Mouse (Mus musculus) cerebellum, adult 9-11 months (tissue): ENCODE data around the gene Unc13d.
A peak's percentile ranks its signal among the peaks of the same experiment; 100 is the strongest.
"Not testable (repeated sequence)": the region's sequence is repeated elsewhere in the genome, so short reads cannot be mapped to it uniquely, and the experiment has no call there.

Experiments used
- DNase-seq: peaks from one replicate; pipeline ENCODE4 v3.0.0; 2022

Gene Unc13d

DNA sequence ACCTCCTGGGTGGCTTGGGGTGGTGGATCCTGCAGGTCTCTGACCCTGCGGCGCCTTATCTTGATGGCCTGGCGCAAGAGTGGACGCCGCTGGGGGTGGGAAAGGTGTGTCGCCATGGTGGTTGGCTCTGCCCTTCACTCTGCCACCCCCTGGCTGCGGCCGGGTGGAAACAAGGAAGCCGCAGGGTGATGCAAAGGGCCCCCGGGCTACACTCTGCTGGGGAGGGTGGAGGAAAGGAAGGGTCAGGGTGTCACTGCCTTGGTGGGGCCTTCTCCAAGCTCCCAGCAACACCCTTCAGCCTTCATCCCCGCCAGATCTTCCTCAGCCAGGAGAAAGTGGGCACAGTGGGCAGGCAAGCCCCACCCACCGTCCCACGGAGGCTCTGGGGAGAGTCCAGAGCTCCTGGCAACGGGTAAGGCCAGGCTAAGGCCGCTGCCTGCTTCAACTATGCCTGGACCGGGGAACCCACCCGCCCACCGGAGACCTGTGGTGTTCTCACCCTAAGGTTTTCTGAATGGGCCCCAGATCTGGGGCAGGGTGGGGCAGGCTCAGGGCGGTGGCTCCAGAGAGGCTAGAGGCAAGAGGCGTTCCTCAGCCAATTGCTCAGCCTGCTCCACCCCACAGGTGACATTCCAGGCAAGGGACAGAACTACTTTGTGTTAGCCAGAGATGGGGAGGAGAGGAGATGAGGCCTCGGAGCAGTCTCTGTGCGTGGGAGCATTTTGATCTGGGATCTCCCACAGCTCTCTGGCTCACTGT, at the start of gene Unc13d:
Gene Unc13d, minus strand, starts transcription at position 516 of the 759 bp plus-strand sequence.
- DNase-seq = peak; percentile 65

DNA sequence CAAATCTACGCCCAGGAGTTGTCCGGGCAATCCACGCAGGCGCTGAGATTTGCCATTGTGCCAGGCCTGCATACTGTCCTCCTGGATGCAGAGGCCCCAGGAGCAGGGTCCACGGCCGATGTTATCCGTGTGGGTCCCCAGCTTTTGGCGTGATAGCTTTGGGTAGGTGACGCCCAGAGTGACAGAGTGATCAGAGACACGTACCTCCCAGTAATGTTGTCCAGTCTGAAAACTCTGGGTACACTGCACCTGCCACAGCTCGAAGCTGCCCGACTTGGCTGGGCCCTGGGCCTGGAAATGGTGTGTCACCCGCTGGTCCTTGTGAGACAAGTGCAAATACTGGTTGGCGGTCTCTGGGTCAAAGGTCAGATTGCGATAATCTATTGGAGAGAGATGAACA, 48.5 kb upstream of the Unc13d start:
- DNase-seq = peak; percentile 28

DNA sequence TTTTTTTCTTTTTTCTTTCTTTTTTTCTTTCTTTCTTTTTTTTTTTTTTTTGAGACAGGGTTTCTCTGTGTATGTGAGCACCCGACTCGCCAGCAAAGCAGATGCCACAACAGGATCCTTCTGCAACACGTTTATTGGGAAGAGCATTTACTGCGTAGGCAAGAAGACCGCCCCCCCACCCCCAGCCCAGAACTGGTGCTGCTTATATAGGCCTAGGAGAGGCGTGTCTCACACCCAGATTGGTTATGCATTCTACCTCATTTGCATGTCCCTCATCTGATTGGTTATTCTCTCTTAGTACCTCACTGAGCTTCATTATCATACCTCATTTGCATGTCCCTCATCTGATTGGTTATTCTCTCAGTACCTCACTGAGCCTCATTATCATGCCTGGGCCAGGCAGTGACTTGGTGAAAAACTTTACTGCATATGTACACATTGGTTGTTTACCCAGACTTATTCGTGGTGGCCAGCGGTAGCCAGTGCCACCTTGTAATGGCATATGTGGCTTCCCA, 44.0 kb upstream of the Unc13d start:
- DNase-seq = not testable (repeated sequence)

DNA sequence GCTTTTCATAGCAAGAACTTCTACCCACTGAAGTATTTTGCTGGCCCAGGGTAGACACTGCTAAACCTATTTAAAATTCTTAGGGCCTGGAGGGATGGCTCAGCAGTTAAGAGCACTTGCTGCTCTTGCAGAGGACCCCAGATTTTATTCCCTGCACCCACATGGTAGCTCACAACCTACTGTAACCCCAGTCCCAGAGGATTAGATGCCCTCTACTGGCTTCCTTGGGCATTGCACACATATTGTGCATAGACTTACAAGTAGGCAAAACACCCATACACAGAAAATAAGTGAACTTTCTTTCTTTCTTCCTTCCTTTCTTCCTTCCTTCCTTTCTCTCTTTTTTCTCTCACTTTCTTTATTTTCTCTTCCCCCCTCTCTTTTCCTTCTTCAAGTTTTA, 40.1 kb upstream of the Unc13d start:
- DNase-seq = no peak

DNA sequence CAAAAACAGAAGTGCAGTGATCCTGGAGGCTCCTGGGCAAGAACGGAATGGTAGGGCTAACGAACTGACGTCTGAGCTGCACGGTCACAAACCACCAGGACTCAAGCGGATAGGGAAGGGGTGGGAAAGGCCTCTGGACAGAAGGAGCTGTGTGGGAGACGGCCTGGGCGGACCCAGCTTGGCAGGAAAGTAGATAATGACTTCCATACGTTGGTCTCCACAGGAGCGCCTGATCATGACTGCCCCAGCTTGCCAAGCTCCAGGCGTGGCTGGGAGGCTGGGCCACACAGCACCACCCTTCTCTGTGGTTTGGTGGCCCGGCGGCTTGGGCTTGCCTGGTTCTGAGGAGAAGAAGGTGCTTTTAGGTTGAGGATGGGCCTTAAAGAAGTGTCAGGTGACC, 39.5 kb upstream of the Unc13d start:
- no peak for DNase-seq

DNA sequence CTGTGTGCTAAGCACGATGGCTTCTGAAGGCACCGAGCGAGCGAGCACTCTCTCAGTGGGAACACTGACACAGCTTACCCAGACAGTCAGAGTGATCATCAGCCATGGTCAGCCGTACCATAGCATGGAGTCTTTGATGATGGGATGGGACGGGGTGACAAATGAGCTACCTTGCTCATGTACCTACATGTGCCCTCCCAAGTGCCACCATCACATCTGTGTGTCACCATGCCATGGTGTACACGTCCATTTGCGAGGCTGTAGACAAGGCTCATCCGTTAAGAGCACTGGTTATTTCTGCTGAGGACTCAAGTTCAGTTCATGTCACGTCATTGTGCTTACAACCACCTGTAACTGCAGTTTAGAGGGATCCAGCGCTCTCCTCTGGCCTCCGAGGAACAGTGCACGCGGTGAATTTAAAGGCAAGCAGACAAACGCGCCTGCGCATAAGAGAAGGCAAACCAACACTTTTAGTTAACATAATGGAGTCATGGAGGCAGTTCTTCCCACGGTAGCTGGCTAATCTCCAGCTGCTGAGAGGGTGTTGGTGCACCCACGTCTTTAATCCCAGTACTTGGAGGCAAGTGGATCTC, 33.9 kb upstream of the Unc13d start:
- DNase-seq = no peak

DNA sequence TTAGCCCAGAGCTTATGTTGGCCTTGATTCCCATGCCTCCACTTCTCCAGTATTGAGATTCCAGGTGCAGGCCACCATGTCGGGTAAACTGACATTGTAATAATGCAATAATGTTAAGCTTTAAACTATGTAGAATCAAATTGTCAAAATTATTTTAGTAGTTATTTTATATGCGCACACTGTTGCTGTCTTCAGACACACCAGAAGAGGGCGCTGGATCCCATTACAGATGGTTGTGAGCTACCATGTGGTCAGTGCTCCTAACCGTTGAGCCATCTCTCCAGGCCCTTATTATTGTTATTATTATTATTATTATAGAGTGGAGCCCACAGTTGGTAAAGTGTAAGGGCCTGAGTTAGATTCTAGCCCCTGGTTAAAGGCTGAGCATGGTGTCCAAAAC, 33.3 kb upstream of the Unc13d start:
- no peak for DNase-seq

DNA sequence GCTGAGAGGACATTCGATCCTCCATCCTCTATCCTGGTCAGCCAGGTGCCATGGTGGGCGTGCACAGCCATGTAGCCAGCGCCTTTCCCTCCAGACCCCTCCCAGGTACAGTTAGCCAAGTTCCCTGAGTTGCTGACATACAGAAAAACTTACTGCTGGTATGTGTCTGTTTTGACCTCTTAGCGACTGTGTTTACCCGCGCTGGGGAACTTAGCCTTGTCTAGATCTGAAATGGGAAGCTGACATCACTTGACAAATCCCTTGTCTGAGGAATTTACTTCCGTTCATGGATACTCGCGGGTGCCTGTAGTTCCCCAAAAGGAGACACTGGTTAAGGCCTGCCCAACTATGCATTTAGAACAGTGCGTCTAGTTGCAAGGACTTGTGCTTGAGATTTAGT, 32.8 kb upstream of the Unc13d start:
- no peak for DNase-seq

DNA sequence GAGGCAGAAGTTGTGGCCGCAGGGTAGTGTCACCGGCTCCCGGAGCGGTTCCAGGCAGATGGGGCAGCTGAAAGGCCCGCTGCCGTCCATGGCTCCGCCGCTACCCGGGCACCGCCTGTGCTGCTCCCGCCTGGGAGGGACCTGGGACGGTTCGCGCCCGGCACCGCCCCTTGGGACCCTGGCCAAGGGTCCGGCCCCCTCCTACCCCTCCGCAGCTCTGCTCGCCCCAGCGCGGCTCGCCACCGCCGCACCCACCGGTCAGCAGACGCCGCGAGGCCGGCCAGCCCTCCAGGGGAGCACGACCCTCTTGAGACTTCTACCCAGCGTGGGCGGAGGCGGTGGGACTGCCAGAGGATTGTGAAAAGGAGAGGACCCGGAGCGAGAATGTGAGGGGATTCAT, 32.4 kb upstream of the Unc13d start:
- DNase-seq = no peak

DNA sequence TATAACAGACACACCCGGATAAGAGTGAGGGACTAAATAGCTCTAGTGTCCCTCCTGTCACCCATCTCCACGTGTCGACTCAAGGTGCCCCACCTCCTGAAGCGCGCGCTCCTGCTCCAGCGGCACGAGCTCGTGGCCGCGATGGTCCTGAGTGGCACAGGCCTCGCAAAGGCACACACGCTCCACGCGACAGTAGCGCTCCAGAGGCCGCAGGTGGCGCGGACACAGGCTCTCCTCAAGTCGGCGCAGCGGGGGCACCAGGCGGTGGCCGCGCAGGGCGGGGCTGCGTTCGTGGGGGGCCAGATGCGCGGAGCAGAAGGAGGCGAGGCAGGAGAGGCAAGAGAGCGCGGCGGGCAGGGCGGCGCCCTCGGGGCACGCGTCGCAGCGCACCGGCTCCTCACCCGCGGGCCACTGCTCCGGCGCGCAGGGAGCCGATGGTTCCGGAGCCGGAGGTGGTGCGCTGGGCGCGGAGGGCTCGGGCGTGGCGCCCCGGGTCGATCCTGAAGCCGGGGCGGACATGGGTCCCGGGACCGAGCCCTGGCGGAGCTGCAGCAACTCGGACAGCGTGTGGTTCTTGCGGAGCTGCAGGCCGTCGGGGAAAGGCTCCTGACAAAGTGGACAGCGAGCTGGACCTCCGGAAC, 31.8 kb upstream of the Unc13d start:
- DNase-seq = no peak

DNA sequence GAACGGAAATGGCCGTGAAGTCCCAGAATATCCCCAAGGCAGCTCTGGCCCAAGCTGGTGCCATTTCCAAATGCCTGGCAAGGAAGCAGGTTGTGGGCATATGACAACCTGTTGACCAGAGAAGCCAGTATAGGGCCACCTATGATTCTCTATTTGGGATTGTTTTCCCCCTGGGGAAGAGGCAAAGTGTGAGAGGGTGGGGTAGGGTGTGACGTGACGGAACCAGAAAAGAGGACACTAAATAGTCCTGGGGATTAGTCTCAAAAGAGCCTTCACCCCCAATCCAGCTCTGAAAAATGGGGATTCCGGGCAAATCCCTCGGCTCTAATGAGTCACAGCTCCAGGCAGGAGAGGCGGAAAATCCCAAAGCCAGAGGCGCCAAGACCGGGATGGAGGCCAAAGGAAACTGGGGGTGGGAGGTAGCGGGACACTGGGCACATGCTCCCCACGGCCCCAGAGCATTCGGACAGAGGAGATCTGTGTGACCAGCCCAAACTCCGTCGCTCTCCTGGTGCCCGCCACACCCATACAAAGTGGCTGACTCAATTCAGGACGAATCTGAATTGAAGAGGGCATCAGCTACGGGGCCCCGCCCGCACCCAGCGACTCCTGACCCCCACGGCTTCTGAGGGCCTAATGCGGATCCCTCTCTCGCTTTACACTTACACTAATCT, 30.8 kb upstream of the Unc13d start:
- DNase-seq = no peak

DNA sequence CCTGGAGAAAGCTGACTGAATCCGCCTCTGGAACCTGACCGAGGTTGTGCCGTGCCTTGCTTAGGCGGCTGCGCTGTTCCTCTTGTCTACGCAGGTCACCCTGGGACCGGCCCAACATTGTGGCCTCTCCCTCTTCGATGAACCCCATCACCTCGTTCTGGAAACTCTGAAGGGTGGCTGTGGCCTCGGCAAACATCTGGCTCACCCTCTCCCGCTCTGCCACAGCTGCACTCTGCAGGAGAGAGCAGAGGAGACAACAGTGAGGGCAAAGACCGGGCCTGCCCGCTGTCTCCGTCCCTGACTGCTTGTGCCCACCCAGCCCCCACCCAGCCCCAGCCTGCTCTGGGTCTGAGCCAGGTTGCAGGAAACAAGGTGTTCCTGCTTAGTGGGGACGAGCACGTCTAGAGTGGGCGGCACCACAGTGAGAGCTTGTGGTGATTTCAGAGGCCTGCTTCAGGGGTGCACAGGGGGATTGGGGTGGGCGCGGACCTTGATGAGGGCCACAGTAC, 30.1 kb upstream of the Unc13d start:
- DNase-seq = no peak

DNA sequence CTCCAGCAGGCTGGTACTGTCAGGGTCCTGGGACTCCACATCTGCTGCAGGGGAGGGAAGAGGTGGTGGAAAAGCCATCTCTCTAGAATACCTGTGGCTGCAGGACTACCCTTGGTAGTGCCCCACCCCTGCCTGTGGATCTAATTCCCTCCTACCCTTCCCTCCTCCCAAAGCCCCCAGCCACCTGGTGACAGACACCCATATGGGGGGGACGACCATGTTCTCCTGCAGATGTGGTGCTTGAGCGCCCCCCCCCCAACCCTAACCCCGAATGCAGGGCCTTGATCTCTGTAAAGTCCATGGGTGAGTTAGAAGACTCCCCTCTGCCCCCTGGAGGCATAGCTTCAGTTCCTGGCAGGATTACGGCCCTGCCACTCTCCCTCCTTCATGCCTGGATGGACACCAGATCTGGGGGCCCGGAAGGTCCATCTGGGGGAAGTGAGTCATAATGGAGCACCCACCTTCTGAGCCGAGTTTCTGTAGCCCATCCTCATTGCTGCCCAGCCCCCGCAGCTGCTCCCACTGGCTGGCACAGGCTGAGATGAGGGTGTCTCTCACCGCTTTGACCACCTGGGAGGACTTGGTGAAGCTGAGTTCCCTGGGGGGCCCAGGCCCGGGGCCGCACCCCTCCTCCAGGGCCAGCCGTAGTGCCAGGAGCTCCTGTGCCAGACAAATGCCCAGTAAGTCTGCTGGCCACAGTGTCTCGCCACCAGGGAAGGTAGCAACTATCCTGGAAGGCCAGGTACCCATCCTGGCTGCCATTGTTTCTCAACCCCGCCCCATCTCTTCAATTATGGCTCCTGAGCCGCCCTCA, 29.4 kb upstream of the Unc13d start:
- no peak for DNase-seq

DNA sequence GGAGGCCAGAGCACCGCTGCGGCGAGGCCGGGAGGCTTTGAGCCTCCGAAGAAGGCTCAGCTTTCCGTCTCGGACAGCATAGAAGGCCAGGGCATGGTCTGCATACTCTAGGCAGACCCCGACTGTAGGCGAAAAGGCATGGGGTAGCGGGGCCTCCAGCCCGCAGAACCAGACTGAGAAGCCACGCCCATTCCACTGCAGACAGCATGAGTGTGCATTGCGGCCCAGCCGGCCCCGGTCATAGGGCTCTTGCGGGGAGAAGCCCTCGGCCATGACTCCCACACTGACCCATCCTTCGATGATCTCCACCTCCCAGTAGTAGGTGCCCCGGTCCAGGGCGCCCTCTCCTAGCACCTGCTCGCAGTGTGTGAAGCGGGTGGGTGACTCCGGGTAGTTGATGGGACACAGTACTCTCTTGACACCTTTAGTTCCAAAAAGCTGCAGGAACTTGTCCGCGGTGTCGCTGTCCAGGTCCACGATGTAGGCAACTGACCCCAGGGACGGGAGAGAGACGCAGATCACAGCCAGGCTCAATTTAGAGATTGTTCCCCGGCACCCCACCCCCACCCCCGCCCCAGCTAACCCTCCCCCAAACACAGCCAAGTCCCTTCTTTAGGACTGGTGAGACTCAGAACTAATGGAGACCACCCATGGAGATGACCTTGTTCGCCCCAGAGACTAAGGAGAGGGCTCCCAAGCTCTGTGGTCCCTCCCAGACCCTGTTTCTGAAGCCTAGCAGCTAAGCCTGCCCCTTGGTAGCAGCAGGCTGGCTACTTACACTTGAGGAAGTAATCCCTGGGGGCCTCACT, 28.6 kb upstream of the Unc13d start:
- no peak for DNase-seq

DNA sequence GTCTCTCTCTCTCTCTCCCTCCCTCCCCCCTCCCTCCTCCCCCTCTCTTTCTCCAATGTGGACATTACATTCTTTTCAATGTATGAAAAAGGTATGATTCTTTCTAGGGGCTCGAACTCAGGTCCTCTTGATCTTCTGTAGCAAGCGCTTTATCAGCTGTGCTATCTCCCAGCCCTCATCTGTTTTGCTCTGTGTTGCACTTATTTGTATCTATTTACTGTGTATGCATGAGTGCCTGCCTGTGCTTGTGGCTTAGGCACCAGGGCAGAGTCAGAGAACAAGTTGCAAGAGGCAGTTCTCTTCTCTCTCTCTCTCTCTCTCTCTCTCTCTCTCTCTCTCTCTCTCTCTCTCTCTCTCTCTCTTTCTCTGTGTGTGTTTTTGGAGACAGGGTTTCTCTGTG, 27.3 kb upstream of the Unc13d start:
- DNase-seq = no peak

DNA sequence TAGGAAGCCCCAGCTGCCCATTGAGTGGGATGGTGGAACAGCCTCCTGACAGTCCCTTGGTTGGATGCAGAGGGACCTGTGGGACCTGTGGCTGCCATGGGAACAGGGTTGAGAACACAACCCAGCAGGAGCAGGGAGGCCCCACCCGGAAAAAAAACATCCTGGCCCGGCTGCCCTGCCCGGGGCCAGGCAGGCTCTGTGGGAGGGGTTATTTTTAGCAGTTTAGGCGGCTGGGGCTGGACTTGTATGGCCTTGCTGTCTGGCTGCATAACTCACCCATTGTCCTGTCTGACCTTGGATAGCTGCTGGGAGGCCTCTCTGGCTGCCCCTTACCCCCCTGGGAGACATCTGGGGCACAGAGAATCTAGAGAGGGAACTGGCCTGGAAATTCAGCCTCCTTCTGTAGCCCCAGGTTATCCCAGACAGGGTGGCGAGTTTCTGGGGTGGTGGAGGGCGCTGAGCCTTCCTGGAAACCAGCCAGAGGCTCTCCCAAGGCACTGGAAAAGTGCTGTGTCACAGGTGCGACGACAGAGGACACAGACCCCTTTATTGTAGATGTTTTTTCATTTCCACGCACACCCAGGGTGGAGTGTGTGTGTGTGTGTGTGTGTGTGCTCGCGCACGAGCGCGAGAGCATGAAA, 26.4 kb upstream of the Unc13d start:
- no peak for DNase-seq

DNA sequence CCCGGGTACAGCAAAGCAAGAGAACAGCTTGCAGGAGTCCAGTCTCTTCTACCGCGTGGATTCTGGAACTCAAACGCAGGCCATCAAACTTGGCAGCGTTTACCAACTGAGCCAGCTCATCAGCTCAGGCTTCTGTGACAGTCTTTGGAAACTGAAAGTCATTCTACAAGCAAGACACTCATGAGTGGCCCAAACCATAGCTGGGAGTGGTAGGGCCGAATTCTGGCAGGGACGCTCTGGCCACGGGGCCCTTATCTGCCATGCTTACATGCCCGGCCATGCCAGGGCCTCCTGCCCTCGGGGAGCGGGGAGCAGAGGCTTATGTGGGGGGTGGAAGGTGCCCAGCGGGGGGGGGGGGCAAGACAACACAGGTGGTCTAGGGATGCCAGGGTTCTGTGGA, 25.8 kb upstream of the Unc13d start:
- DNase-seq = no peak

DNA sequence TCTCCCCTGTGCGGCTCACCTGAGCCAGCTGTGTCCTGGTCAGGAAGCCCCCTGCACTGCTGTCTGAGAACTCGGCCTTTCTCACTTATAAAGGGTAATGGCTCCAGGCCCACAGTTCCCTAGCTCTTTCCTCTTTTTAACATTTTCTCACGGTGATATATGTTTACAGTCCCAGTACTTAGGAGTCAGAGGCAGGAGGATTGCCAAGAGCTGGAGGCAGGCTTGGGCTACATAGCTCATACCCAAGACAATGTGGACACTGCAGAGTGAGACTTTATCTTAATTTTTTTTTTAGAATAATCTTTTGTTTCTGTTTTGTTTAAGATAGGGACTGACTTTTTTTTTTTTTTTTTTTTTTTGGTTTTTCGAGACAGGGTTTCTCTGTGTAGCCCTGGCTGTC, 24.7 kb upstream of the Unc13d start:
- DNase-seq = no peak

DNA sequence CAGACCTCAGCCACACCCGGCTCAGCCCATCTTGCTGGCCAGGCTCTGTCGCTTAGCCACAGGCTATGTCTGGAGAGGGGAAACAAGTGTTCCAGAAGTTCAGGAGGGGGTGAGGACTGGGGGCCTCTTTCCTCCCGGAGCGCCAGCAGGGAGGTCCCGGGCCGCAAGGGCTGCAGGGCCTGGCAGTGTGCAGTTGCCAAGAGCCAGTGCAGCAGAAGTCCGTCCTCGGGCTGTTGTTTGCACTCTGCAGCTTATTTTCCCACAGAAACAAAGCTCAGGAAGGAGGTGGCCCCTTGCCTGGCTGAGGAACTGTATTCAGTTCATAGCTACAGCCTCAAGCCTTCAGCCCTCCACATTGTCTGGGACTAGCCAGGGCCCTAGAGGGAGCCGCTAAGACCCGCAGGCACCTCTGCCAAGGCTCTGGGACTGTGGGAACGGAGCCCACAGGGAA, 24.2 kb upstream of the Unc13d start:
- DNase-seq = no peak

DNA sequence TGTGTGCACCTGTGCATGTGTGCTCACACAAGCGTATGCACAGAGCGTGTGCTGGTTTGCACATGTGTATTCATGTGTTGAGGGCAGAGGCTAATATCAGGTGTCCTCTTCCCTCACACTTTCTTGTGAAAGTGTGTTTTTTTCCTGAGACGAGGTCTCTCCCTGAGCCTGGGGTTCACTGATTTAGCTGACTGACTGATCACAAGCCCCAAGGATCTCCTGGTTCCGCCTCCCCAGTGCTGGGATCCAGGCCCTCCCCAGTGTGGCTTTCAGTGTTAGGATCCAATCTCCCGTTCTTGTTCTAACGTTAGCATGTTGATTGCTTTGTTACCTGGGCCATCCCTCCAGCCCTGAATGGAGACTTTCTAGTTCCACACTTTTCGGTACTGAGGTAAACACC, 23.1 kb upstream of the Unc13d start:
- no peak for DNase-seq

DNA sequence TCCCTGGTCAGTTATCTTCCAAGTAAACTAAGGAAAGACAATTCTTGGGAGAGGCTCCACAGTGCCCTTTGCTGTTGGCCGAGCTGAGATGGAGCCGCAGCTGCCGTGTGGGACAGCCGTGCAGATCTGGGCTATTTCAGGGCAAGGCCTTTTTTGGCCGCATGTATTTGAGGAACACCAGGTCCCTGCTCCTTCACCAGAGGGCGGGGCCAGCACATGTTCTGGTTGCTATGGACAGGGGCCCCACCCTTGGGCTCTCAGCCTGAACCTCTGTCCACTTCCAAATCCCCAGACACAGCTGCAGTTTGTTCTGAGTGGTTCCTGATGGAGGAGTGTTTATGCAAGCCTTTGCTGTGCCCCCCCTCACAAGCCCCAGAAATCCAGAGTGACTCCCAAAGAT, 22.6 kb upstream of the Unc13d start:
- no peak for DNase-seq
